Mouse (Mus musculus) gastrocnemius, adult 2 months (tissue): Measurements from ENCODE around the gene Hebp1. TPM values are rescaled to one million over a fixed set of nuclear protein-coding genes. Genes with fewer than 3 reads are reported as not detected.

ENCODE experiments used
- DNase-seq: peaks from one replicate; pipeline ENCODE4 v3.0.0; 2022
- H3K27ac ChIP-seq: fragments of 200-600 bp; 2 replicates; pipeline ENCODE4 v1.8.1; 2022; ENCODE audit warnings: mild to moderate bottlenecking
- H3K4me3 ChIP-seq: fragments of 200-600 bp; 2 replicates; pipeline ENCODE4 v1.8.1; 2022; ENCODE audit warnings: mild to moderate bottlenecking, moderate library complexity
- CTCF ChIP-seq: fragments of 200-600 bp; IDR thresholded peaks from 2 replicates; pipeline ENCODE4 v1.8.1; 2022; ENCODE audit warnings: antibody characterized with exemption, mild to moderate bottlenecking, moderate library complexity
- intact Hi-C: fragments of 180-260 bp; cut with DNase I; formaldehyde crosslinking; loops from one replicate; pipeline ENCODE4 v1.15.1; 2025
- total RNA-seq, 2 experiments: library from RNA; stranded (reverse); gene quantifications; 2 replicates each; pipeline ENCODE4 v1.2.3; 2021

Hebp1 gene
- total RNA-seq, 2 experiments from 2014 or later = 3.8 to 10.3 TPM

- Histone ChIP-seq H3K27ac (no peak overlapping the region), H3K4me3 (no peak overlapping the region)
- no peak for TF ChIP-seq CTCF
- intact Hi-C loops = loop anchor here (5.0 to 10.0 kb wide), 2 partner anchors 98 to 226 kb away; no protein-coding TSS in a partner anchor
- DNase-seq = no peak
Observed at GRCm38 (mm10) chr6:135149175-135149574, 48.6 kb downstream of the Hebp1 start.

- Histone ChIP-seq H3K4me3 (no peak overlapping the region), H3K27ac (no peak overlapping the region)
- peak; percentile 80 for TF ChIP-seq CTCF
- intact Hi-C loops = loop anchor here (5.0 to 10.0 kb wide), 2 partner anchors 99 to 226 kb away; no protein-coding TSS in a partner anchor
- DNase-seq = no peak
Observed at GRCm38 (mm10) chr6:135148506-135148905, 49.3 kb downstream of the Hebp1 start.

GRCm38 (mm10) chr6:135145976-135146375 is 51.8 kb downstream of the Hebp1 start:
- intact Hi-C loops = loop anchor here (5.0 to 10.0 kb wide), 2 partner anchors 101 to 229 kb away; no protein-coding TSS in a partner anchor
- no peak for TF ChIP-seq CTCF
- H3K4me3 ChIP-seq = no peak overlapping the region
- no peak for DNase-seq
- no peak overlapping the region for H3K27ac ChIP-seq

- intact Hi-C loops = loop anchor here (1.0 to 10.0 kb wide), 3 partner anchors 57 to 230 kb away; no protein-coding TSS in a partner anchor
- no peak overlapping the region for H3K27ac ChIP-seq
- DNase-seq = no peak
- H3K4me3 ChIP-seq = no peak overlapping the region
- peak; percentile 75 for TF ChIP-seq CTCF
Observed at GRCm38 (mm10) chr6:135144516-135144915, 53.3 kb downstream of the Hebp1 start.

- no peak for TF ChIP-seq CTCF
- intact Hi-C loops = loop anchor here (5.0 to 10.0 kb wide), 2 partner anchors 116 to 232 kb away; no protein-coding TSS in a partner anchor
- Histone ChIP-seq H3K4me3 (no peak overlapping the region), H3K27ac (no peak overlapping the region)
- no peak for DNase-seq
Observed at GRCm38 (mm10) chr6:135143151-135143550, 54.7 kb downstream of the Hebp1 start.

- Histone ChIP-seq H3K4me3 (no peak overlapping the region), H3K27ac (no peak overlapping the region)
- no peak for TF ChIP-seq CTCF
- intact Hi-C loops = loop anchor here (5.0 to 10.0 kb wide), 2 partner anchors 114 to 233 kb away; no protein-coding TSS in a partner anchor
- no peak for DNase-seq
Observed at GRCm38 (mm10) chr6:135141451-135142147, 56.2 kb downstream of the Hebp1 start.

- H3K27ac ChIP-seq = peak overlapping the region; percentile 57
- TF ChIP-seq CTCF = no peak
- peak; percentile 36 for DNase-seq
- H3K4me3 ChIP-seq = peak overlapping the region; percentile 3; the same call in 1 of the 2 replicates
- intact Hi-C loops = no loop called here
Observed at GRCm38 (mm10) chr6:135138746-135139145, 59.1 kb downstream of the Hebp1 start.

- intact Hi-C loops = no loop called here
- H3K4me3 ChIP-seq = no peak overlapping the region
- TF ChIP-seq CTCF = no peak
- DNase-seq = no peak
- H3K27ac ChIP-seq = peak overlapping the region; percentile 57
Observed at GRCm38 (mm10) chr6:135138207-135138606, 59.6 kb downstream of the Hebp1 start.

GRCm38 (mm10) chr6:135137736-135138135 is 60.1 kb downstream of the Hebp1 start:
- peak; percentile 72 for DNase-seq
- intact Hi-C loops = no loop called here
- peak overlapping the region; percentile 57 for H3K27ac ChIP-seq
- TF ChIP-seq CTCF = no peak
- H3K4me3 ChIP-seq = no peak overlapping the region

- H3K4me3 ChIP-seq = no peak overlapping the region
- peak; percentile 54 for DNase-seq
- intact Hi-C loops = no loop called here
- peak overlapping the region; percentile 63 for H3K27ac ChIP-seq
- TF ChIP-seq CTCF = no peak
Observed at GRCm38 (mm10) chr6:135136439-135137161, 61.2 kb downstream of the Hebp1 start.

GRCm38 (mm10) chr6:135135735-135136134 is 62.1 kb downstream of the Hebp1 start:
- DNase-seq = no peak
- intact Hi-C loops = no loop called here
- no peak for TF ChIP-seq CTCF
- Histone ChIP-seq H3K27ac (no peak overlapping the region), H3K4me3 (no peak overlapping the region)

- no peak overlapping the region for H3K27ac ChIP-seq
- TF ChIP-seq CTCF = no peak
- intact Hi-C loops = no loop called here
- no peak overlapping the region for H3K4me3 ChIP-seq
- no peak for DNase-seq
Observed at GRCm38 (mm10) chr6:135133486-135133885, 64.3 kb downstream of the Hebp1 start.

- DNase-seq = no peak
- intact Hi-C loops = no loop called here
- Histone ChIP-seq H3K4me3 (no peak overlapping the region), H3K27ac (no peak overlapping the region)
- no peak for TF ChIP-seq CTCF
Observed at GRCm38 (mm10) chr6:135133086-135133485, 64.7 kb downstream of the Hebp1 start.
